Comparison of ENCODE assay signal across 9 mouse cellular contexts in the genomic region with DNA sequence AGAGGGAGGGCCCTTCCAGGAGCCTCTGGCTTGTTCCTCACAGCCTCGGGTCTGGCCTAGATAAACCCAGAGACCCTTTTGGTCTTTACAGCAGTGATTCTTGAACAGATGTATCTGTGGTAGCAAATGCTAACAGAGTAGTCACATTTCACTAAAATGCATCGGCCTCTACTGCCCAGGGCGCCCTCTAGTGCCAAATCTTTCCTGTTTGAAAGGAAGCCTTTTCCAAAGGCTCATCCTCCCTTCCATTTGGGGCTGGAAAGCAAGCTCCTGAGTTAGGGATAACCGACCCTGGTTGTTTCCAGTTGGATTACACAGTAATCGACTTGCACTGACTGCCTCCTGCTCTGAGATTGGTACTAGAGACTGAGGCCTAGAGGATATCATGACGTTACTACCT. TPM values are rescaled to one million over a fixed set of nuclear protein-coding genes. Genes with fewer than 3 reads are reported as not detected.
A peak's percentile ranks its signal among the peaks of the same experiment; 100 is the strongest.
DNase-seq lines count a peak whose midpoint lies in the region; ATAC-seq lines count a peak whose summit lies in the region.
"Had no signal": no experiment of that assay in that cellular context is flagged by ENCODE, and none has a peak within 500 bp of the region (broad histone marks: within the 10 kb centered on the region; RNA-seq: fewer than 3 reads in every experiment).

No protein-coding gene starts in this region.

- H3K27ac ChIP-seq in midbrain, embryonic 11.5 days (ENCODE audit: low read depth, low read length): no peak overlapping the region
- no peak overlapping the region for H3K27ac ChIP-seq in midbrain, embryonic 16.5 days (ENCODE audit: low read length)

- no peak overlapping the region for H3K4me3 ChIP-seq in midbrain, embryonic 11.5 days (ENCODE audit: low read depth, low read length)
- H3K4me3 ChIP-seq in midbrain, embryonic 16.5 days (ENCODE audit: low read depth, low read length): no peak overlapping the region

- H3K9me3 ChIP-seq in midbrain, embryonic 11.5 days (ENCODE audit: control insufficient read depth, low read length): no peaks in the 10 kb centered on the region
- H3K9me3 ChIP-seq in midbrain, embryonic 16.5 days (replicated peaks; ENCODE audit: control insufficient read depth, low read length, poor library complexity, severe bottlenecking): no peaks in the 10 kb centered on the region

- ATAC-seq in midbrain, embryonic 11.5 days (ENCODE audit: low FRiP score): no peak
- no peak for ATAC-seq in midbrain, embryonic 16.5 days

- H3K4me2 ChIP-seq in midbrain, embryonic 11.5 days: no peak overlapping the region
- H3K4me2 ChIP-seq in midbrain, embryonic 16.5 days (ENCODE audit: low read length): no peak overlapping the region

- H3K4me1 ChIP-seq in midbrain, embryonic 11.5 days (ENCODE audit: control insufficient read depth, insufficient read depth, low read length): peaks cover 19% of the 10 kb centered on the region
- peaks cover 26% of the 10 kb centered on the region for H3K4me1 ChIP-seq in midbrain, embryonic 16.5 days (ENCODE audit: control insufficient read depth, insufficient read depth, low read length)

- peak; percentile 34 to 45 for DNase-seq in adrenal gland, adult 18-20 months (ENCODE audit: low spot score in 2 of 2)
- DNase-seq in adrenal gland, adult 8-10 months: no peak
- DNase-seq in midbrain, embryonic 11.5 days (ENCODE audit: low spot score, missing footprints): peak; percentile 95
- DNase-seq in cerebellum, postnatal 14 days: peak; percentile 93 to 97
- DNase-seq in layer of hippocampus, adult 11-12 months (ENCODE audit: low spot score): peak; percentile 86
- DNase-seq in lung, postnatal 14 days: peak; percentile 44
- no peak for DNase-seq in urinary bladder, adult 2 months (ENCODE audit: low spot score)

- WGBS in midbrain, embryonic 11.5 days: 2% methylated on average over 6 of the region's 6 CpGs
- 1% methylated on average over 6 of the region's 6 CpGs for WGBS in midbrain, embryonic 16.5 days

- peaks cover 49% of the 10 kb centered on the region for H3K27me3 ChIP-seq in midbrain, embryonic 11.5 days (ENCODE audit: control insufficient read depth, insufficient read depth, low read length)
- H3K27me3 ChIP-seq in midbrain, embryonic 16.5 days (ENCODE audit: control insufficient read depth, insufficient read depth, low read depth, low read length): peaks cover 55% of the 10 kb centered on the region

- H3K36me3 ChIP-seq in midbrain, embryonic 11.5 days (ENCODE audit: control insufficient read depth, insufficient read depth, low read length): no peaks in the 10 kb centered on the region
- H3K36me3 ChIP-seq in midbrain, embryonic 16.5 days (ENCODE audit: control insufficient read depth, insufficient read depth, low read length): no peaks in the 10 kb centered on the region

- H3K9ac ChIP-seq in midbrain, embryonic 11.5 days (ENCODE audit: low read length): no peak overlapping the region
- no peak overlapping the region for H3K9ac ChIP-seq in midbrain, embryonic 16.5 days (ENCODE audit: low read depth, low read length)

RNA-seq across cellular contexts. Expression of a gene that starts 2.9 kb away (rescaled TPM):
- not detected for total RNA-seq in adrenal gland, adult 18-20 months (2021)
- not detected for total RNA-seq in adrenal gland, adult 8-10 months (2022)
- polyA plus RNA-seq in midbrain, embryonic 11.5 days (2014; fragmentation: Nextera tagmentation; extraction: Ambion mirVana): not detected in 2 replicates
- not detected in 2 replicates for polyA plus RNA-seq in midbrain, embryonic 16.5 days (2015; fragmentation: Nextera tagmentation; extraction: Ambion mirVana)
- polyA plus RNA-seq in urinary bladder, adult 2 months (2012; rRNA removed): 0.03 TPM in 1 of 2 replicates, not detected in the other
- polyA plus RNA-seq: C2C12 had no signal

RNA-seq across cellular contexts. Expression of a gene that starts 7.7 kb away (rescaled TPM):
- under 1 TPM; 0.56 to 0.58 TPM for total RNA-seq in adrenal gland, adult 18-20 months (2021)
- total RNA-seq in adrenal gland, adult 8-10 months (2022): 1 to 10 TPM in 3 of 4 experiments, under 1 TPM in 1; 0.70 to 1.8 (median 1.5) TPM
- polyA plus RNA-seq in midbrain, embryonic 11.5 days (2014; fragmentation: Nextera tagmentation; extraction: Ambion mirVana): 0.79 and 1.1 TPM in 2 replicates
- polyA plus RNA-seq in midbrain, embryonic 16.5 days (2015; fragmentation: Nextera tagmentation; extraction: Ambion mirVana): 11.4 and 11.7 TPM in 2 replicates
- polyA plus RNA-seq in urinary bladder, adult 2 months (2012; rRNA removed): 2.2 TPM in 2 replicates

RNA-seq across cellular contexts. Expression of a gene that starts 58.7 kb away (rescaled TPM):
- total RNA-seq in adrenal gland, adult 18-20 months (2021): 10 to 100 TPM; 12.5 to 16.8 TPM
- total RNA-seq in adrenal gland, adult 8-10 months (2022): 10 to 100 TPM; 11.5 to 16.4 (median 13.9) TPM
- polyA plus RNA-seq in midbrain, embryonic 11.5 days (2014; fragmentation: Nextera tagmentation; extraction: Ambion mirVana): 24.6 and 29.4 TPM in 2 replicates
- polyA plus RNA-seq in midbrain, embryonic 16.5 days (2015; fragmentation: Nextera tagmentation; extraction: Ambion mirVana): 19.8 and 24.7 TPM in 2 replicates
- polyA plus RNA-seq in urinary bladder, adult 2 months (2012; rRNA removed): 14.1 and 17.2 TPM in 2 replicates

RNA-seq across cellular contexts. Expression of a gene that starts 59.2 kb away (rescaled TPM):
- 100 to 1,000 TPM; 282 to 319 TPM for total RNA-seq in adrenal gland, adult 18-20 months (2021)
- total RNA-seq in adrenal gland, adult 8-10 months (2022): 100 to 1,000 TPM; 236 to 295 (median 271) TPM
- polyA plus RNA-seq in midbrain, embryonic 11.5 days (2014; fragmentation: Nextera tagmentation; extraction: Ambion mirVana): 666 and 672 TPM in 2 replicates
- 573 and 593 TPM in 2 replicates for polyA plus RNA-seq in midbrain, embryonic 16.5 days (2015; fragmentation: Nextera tagmentation; extraction: Ambion mirVana)
- polyA plus RNA-seq in urinary bladder, adult 2 months (2012; rRNA removed): 154 and 155 TPM in 2 replicates

Comparison
In these comparisons a context has a peak if more than half of its experiments do, and no peak if none do; other contexts are left out.
1. DNase-seq: peak in adrenal gland, adult 18-20 months (2 of 2), midbrain, embryonic 11.5 days (single experiment), cerebellum, postnatal 14 days (2 of 2), layer of hippocampus, adult 11-12 months (single experiment) and lung, postnatal 14 days (single experiment); none in adrenal gland, adult 8-10 months (single experiment) and urinary bladder, adult 2 months (single experiment).